Mouse (Mus musculus) lung, adult 2 months (tissue): ENCODE results near the gene Arpc2.

ENCODE experiments used
- CTCF ChIP-seq: fragments of 200-500 bp; IDR thresholded peaks from 2 replicates; pipeline ENCODE4 v1.5.1; 2011; ENCODE audit warnings: mild to moderate bottlenecking, low read length, control low read depth; ENCODE audit not compliant: insufficient read depth
- POLR2A ChIP-seq: fragments of 200-500 bp; IDR thresholded peaks from 2 replicates; pipeline ENCODE4 v1.6.1; 2011; ENCODE audit warnings: low read depth, mild to moderate bottlenecking, control low read depth, low read length, borderline replicate concordance; ENCODE audit errors: extremely low read depth

DNA sequence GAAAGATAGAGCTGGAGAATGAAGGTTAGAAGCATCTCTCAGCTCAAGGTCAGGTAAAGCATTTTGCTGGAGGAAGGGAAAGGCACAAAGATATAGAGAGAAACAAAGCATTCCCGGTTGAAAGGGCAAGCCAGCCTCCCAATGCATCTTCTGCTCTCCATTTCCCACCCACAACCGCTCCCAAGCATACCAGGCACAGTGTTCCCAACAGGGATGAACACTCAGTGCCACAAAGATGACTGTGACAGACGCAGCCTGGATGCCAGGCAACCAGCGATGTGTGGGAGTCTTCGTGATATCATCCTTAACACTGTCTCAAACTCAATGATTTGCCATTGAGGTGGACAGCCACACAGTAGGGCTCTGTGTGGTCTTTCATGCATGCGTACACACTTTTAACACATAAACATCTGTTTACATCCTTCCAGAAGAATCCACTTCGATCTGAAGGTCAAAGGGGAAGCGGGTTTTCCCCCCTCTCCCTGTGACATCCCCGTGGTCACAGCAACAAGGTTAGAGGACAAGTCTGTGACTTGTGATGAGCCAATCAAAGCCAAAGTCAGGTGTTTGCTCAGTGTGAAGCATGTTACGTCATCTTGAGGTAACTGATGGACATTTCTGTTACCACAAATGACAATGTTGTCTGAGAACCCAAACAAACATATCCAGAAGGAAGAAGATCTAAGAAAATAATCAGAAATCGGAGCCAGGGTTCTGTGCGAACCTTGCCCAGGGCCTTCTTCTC is 38.0 kb upstream of the Arpc2 start:
- TF ChIP-seq CTCF (no peak), POLR2A (no peak)
